Mouse (Mus musculus): Measurements from ENCODE around the gene Cactin.

- TF ChIP-seq CTCF (IDR thresholded peaks at IDR 0.05; ENCODE audit: control insufficient read depth, insufficient read depth, low read length) (no peak), POLR2A (IDR thresholded peaks at IDR 0.05; ENCODE audit: borderline replicate concordance, control insufficient read depth, low read depth, low read length) (no peak)
Observed at GRCm38 (mm10) chr10:81293334-81294030, 27.4 kb upstream of the Cactin start.

Measured in bone marrow, adult 2 months (tissue).